Mouse (Mus musculus) cerebellum, adult 9-11 months (tissue): ENCODE results near the gene Tcte2.
A peak's percentile ranks its signal among the peaks of the same experiment; 100 is the strongest.
"Not testable (repeated sequence)": the region's sequence is repeated elsewhere in the genome, so short reads cannot be mapped to it uniquely, and the experiment has no call there.

Experiments used
- DNase-seq: peaks from one replicate; pipeline ENCODE4 v3.0.0; 2022

The Tcte2 gene

GRCm38 (mm10) chr17:13681686-13682085, 79.9 kb downstream of the Tcte2 start:
- no peak for DNase-seq

- DNase-seq: peak; percentile 76
Observed at GRCm38 (mm10) chr17:13681126-13681525, 80.5 kb downstream of the Tcte2 start.

GRCm38 (mm10) chr17:13680318-13680717, 81.3 kb downstream of the Tcte2 start:
- DNase-seq: no peak

GRCm38 (mm10) chr17:13679725-13680124, 81.9 kb downstream of the Tcte2 start:
- DNase-seq: no peak

GRCm38 (mm10) chr17:13677225-13678148, 84.1 kb downstream of the Tcte2 start:
- no peak for DNase-seq

- DNase-seq: not testable (repeated sequence)
Observed at GRCm38 (mm10) chr17:13676099-13676498, 85.5 kb downstream of the Tcte2 start.

GRCm38 (mm10) chr17:13675630-13676029, 86.0 kb downstream of the Tcte2 start:
- DNase-seq: no peak

GRCm38 (mm10) chr17:13674695-13675306, 86.8 kb downstream of the Tcte2 start:
- no peak for DNase-seq

GRCm38 (mm10) chr17:13671732-13672131, 89.9 kb downstream of the Tcte2 start:
- no peak for DNase-seq

GRCm38 (mm10) chr17:13670227-13670626, 91.4 kb downstream of the Tcte2 start:
- no peak for DNase-seq

GRCm38 (mm10) chr17:13669206-13669605, 92.4 kb downstream of the Tcte2 start:
- no peak for DNase-seq

- DNase-seq: no peak
Observed at GRCm38 (mm10) chr17:13668052-13669015, 93.3 kb downstream of the Tcte2 start.

- DNase-seq: peak; percentile 50
Observed at GRCm38 (mm10) chr17:13667006-13667405, 94.6 kb downstream of the Tcte2 start.

- no peak for DNase-seq
Observed at GRCm38 (mm10) chr17:13665731-13666130, 95.9 kb downstream of the Tcte2 start.

- no peak for DNase-seq
Observed at GRCm38 (mm10) chr17:13663386-13664166, 98.0 kb downstream of the Tcte2 start.
